Mouse (Mus musculus): ENCODE data around the gene Cd68.
A peak's percentile ranks its signal among the peaks of the same experiment; 100 is the strongest.

The Cd68 gene

DNA sequence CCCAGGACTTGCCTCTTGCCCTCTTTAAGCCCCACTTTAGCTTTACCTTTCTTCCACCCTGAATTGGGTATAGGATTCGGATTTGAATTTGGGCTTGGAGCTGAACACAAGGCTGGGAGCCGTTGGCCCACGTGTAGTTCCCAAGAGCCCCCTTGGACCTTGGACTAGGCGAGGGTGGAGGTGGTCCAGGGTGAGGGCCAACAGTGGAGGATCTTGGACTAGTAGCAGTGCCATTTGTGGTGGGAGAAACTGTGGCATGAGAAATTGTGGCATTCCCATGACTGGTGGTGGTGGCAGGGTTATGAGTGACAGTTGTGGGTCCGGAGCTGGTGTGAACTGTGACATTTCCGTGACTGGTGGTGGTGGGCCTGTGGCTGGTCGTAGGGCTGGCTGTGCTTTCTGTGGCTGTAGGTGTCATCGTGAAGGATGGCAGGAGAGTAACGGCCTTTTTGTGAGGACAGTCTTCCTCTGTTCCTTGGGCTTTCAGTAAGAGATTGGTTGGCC lies 444 bp downstream of the Cd68 start:
- peak; percentile 95 for DNase-seq

DNA sequence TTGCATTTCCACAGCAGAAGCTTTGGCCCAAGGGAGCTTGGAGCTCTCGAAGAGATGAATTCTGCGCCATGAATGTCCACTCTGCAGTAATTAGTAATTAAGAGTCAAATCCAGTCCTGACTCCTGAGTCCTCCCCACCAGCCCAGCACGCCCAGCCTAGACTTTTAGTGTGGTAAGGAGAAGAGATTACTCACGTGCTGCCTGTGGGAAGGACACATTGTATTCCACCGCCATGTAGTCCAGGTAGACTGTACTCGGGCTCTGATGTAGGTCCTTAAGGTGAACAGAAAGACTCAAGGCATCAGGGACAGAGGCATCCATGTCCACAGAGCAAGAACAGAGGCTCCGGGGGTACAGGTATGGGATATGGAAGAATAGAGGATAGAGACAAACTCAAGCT lies 1.1 kb downstream of the Cd68 start:
- DNase-seq: peak; percentile 92

DNA sequence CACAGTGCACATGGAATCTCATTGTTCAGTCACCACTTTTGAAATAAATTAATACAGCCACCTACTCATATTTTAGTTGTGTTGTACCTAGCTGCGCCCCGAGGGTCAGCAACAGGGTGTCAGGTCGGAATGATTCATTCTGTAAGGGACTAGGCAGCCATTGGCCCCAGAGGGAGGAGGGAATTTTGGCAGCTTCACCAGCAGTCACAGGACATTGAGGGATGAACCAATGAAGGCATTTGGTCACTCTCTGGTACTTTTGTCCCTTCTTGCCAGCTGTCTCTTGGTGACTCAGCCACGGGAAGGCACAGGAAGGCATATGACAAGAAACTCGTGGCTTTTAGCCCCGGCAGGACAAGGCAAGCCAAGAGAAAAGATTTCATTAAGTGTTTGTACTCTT lies 2.2 kb downstream of the Cd68 start:
- peak; percentile 97 for DNase-seq

DNA sequence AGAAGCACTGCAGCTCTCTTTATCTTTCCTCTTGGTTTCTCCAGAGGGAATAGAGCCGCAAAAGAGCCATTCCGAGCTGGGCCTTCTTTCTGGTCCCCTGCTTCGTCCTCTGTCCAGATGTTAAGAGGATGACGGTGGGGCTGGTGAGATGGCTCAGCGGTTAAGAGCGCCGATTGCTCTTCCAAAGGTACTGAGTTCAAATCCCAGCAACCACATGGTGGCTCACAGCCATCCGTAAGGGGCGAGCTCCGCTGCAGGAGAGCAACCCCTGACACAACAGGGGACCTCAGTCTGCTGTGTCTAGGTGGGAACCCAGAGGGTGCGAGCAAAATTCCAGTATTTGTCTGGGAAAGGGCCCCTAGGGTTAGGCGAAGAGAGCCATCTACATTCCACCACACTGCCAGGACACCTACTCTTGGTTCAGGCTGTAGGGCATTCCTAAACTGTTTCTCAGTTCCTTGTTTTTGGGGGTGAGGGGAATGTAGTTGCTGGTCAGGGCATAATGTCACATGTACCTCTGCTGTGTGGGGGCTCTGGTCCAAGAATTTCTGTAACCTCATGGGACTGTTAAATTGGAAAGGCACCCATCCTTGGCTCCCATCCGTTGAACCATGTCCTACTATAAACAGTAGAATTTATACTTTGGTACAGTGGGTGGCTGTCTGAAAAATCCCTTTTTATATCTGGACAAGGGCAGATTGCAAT lies 2.8 kb downstream of the Cd68 start:
- DNase-seq: no peak

DNA sequence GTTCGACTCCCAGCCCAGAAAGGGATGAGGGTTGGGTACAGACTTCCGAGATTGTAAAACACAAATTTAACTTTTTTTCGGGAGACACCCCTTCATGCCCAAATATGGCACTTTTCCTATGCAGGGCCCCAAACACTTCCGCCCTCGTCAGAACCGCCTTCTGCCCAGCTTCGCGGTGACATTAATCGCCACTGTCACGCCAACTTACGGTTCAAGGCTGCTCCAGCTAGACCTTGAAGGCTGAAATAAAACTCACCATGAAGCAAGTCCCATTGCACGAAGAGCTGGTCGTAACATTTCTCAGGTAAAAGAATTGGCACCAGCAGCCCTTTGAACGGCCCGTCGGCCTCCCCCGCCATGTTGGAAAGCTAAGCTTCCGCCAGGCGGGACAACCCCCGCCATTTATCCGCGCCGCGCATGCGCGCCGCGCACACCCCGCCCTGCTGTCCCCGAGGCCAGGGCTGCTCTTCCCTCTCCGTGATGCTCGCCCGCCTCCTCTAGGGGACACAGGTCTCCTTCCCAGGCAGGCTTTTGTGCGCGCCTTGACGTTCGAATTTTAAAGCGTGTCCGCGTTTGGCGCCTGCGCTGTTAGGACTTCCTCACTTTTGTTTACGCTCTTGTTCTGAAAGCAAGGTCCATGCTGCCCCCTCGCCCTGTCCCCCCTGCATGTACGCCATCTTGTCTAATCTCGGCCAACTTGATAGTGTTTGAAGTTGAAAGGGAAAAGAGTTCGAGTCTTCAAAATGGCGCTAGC lies 3.6 kb downstream of the Cd68 start, which contains the start of gene Mpdu1:
Mpdu1 (minus strand) TSS at position 430 of the 754 bp plus-strand sequence.
- DNase-seq: peak; percentile 100

DNA sequence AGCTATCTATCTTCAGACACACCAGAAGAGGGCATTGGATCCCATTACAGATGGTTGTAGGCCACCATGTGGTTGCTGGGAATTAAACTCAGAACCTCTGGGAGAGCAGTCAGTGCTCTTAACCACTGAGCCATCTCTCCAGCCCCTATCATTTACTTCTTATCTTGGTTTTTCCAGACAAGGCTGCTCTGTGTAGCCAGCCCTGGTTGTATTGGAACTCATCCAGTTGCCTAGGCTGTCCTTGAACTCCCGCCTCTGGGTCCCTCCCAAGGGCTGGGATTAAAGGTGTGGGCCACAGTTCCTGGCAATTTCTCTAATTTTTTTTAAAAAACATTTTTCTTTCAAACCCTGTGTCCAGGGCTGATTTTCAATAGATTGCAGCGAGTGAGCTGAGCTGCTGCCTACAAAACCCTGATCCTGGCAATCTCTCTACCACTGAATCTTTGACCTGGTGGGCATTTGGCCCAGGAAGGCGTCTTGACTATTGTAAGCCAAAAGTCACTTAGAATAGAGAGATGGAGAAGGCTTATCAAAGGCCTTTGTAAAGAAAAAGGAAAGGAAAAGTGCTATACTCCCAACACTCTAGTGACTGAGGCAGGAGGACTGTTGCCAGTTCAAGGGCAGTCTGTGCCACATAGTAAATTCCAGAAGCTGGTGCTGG lies 4.6 kb downstream of the Cd68 start:
- peak; percentile 94 for DNase-seq

DNA sequence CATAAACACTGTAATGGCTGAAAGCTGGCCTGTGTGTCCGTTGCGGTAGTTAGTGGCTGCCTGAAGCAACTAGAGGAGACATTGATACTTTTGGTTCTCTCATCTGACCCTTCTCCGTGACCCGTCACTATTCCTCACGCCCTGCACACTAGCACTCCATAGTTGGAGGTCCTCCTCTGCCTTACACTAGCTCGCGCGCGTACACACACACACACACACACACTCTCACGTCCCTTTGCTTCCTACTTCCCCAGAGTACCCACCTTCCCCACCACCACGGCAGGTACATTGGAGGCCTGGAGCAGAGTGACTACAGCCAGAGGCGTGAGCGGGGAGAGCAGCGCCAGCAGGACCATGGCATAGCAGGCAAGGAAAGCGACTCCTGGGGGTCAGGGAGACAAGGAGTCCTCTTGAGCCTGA lies 8.5 kb downstream of the Cd68 start:
- peak; percentile 91 for DNase-seq

DNA sequence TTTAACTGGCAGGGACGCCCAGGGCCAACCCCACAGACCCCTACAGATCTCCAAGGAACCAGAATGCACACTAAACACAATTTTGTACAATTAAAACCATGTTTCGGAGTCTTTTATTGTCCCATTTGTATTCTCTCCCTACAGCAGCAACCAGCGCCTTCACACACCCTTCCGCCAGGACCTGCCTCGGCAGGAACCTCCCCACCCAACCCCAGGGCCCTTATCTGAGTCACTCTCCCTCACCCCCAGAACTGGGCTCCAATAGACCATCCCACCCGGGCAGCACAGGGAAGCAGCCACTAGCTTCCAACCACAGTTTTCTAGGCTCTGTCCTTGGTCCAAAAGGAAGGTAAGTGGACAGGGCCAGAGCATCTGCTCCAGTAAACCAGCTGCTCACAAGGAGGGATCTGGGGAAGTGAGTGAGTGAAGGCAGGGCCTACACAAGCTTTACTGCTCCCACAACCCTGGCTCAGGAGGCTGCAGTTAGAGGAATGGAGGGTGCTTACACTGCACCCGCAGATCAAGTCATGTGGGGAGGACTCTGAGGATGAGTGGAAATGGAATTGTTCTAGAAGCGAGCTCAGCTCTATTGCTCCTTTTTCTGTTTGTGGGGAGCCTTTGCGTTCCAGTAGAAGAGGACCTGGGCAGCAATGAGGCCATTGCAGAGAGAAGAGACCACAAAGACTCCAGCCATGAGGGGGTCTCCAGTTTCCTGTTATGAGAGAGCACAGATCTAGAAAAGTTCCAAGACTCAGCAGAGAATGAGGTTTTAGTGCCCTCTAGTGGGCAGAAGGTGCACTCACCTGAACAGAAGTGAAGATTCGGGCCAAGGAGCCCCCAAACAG lies 9.1 kb downstream of the Cd68 start:
- DNase-seq: peak; percentile 91

DNA sequence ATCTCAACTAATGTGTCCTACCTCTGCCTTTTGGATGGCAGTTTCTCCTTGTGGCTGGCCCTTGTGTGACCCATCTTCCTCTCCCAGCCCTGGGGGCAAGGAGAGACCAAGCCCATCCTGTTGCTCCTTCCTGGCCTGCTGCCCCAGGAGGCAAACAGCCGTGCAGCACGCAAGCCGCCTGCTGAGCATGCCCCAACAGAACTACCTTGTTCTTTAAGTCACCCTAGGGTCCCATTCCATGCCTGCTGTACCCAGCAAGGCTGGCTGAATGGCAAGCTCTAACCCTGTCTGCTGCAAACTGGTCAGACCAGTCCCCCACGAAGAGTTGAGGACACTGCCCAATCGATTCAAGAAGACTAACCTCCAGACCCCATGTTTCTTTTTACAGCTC lies 9.9 kb downstream of the Cd68 start:
- no peak for DNase-seq

DNA sequence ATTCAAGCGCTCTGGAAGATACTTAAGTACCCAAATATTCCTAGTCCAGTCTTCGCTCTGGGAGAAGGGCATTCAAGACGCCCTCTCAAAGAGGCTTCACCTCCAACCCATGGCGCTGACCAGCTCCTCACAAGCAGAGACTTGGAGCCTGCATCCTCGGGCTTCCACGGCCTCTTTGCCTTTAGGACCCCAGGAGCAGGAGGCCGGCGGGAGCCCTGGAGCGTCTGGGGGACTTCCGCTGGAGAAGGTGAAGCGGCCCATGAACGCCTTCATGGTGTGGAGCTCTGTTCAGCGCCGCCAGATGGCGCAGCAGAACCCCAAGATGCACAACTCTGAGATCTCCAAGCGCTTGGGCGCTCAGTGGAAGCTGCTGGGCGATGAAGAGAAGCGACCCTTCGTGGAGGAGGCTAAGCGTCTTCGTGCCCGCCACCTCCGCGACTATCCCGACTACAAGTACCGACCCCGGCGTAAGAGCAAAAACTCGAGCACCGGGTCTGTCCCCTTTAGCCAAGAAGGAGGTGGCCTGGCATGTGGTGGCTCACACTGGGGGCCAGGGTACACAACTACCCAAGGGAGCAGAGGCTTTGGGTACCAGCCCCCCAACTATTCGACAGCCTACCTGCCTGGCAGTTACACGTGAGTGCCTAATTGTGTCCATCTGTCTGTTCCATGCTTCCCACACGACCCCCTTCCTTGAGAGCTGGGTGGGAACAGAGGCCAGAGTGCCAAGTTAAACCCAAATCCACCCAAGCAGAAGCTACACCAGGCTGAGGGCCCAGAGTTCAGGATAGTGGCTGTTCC lies 10.5 kb downstream of the Cd68 start, which contains the start of gene Sox15:
Sox15 (plus strand) TSS at position 51 of the 801 bp plus-strand sequence.
- peak; percentile 94 for DNase-seq

DNA sequence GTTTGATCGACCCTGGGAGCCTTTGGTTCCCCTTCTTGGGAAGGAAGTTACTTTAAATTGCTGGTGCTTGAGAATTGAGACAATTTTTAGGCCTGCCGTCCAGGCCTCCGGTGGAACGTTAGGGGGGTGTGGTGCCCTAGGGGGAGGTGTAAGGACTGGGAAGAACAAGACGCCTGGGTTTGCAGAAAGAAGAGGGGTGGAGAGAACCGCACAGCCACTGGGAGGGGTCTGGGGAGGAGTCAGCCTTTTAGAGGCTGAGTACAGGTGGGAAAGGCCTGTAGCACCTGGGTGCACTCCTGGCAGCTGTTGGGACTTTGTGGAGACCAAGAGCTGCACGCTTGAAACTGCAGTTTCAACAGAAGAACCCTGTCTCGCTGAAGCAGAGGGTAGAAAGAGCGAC lies 11.2 kb downstream of the Cd68 start:
- peak; percentile 88 for DNase-seq

DNA sequence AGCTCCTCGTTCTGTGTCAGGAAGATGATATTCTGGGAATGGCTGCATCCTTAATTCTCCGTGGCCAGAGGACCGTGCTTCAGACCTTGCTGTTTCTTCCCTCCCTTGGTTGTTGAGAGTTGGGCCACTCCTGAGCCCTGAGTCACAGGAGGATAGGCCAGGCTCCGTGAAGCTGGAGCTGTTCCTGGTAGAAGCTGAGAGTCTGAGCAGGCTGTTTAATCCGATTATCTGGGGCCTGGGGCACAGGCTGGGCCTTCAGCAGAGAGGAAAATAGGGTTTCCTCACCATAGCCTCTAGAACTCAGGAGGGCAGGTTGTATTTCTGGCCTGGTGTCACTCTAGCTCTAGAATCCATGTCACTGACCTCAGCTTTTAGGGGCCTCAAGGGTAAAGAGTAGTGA lies 12.6 kb downstream of the Cd68 start:
- peak; percentile 79 for DNase-seq

DNA sequence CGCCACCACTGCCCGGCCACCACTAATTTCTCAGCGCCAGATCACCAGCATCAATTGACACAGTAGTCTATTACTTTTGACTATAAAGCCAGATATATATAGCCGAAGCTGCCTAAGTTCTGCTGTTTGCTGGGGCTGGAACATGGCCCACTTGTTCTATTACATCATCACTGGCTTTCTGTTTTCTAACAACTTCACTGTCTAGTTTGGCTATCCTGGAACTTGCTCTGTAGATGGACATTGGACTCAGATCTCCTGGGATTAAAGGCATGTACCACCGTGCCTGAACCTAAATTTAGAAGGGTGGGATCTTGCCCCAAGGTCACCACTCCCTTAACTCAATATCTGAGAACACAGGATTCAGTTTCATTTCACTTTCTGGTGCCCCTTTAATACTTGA lies 20.1 kb downstream of the Cd68 start:
- no peak for DNase-seq

DNA sequence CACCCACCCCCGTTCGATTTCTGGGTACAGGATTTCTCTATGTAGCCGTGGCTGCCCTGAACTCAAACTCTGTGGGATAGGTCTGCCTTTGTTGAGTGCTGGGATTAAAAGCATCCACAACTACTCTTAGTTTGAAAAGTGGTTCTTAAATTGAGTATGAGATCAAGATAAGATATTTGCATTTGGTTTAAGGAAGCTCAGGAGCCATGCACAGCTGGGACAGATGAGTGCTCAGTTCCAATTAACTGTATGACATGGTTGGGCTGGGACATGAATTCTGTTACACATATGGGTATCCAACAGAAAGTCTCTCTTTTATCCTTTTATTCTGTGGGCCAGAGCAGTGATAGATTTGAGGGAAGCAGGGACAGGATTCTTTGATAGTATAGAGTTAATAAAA lies 30.5 kb downstream of the Cd68 start:
- DNase-seq: no peak

DNA sequence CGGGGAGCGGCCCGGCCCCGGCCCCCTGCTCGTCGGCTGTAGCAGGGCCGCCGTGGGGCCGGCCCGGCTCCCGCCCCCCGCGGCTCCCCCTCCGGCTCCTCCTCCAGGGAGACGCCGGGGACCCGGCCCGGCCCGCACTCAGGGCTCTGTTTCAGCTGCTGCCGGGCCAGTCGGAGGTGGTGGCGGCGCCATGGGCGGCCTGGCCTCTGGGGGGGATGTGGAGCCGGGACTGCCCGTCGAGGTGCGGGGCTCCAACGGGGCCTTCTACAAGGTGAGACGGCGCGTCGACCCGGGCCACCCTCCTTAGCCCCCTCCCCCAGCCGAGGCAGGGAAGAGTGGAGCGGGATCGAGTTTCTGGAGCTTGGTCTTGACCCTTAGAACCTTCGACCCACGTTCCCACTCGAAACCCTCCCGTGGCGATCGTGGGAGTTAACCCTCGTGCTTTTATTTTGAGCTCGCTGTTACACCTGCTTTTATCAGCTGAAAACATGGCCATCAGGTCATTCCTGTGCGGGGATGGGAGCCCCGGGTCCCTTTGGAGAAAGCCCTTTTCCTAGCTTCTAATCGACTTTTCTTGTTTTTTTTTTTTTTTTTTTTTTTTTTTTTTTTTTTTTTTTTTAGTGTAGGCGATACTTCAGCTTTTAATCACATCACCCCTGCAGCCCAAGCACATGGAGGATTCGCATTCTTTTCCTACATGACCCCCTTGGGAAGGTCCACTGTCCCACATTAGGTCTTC lies 32.7 kb downstream of the Cd68 start:
- peak; percentile 98 for DNase-seq

DNA sequence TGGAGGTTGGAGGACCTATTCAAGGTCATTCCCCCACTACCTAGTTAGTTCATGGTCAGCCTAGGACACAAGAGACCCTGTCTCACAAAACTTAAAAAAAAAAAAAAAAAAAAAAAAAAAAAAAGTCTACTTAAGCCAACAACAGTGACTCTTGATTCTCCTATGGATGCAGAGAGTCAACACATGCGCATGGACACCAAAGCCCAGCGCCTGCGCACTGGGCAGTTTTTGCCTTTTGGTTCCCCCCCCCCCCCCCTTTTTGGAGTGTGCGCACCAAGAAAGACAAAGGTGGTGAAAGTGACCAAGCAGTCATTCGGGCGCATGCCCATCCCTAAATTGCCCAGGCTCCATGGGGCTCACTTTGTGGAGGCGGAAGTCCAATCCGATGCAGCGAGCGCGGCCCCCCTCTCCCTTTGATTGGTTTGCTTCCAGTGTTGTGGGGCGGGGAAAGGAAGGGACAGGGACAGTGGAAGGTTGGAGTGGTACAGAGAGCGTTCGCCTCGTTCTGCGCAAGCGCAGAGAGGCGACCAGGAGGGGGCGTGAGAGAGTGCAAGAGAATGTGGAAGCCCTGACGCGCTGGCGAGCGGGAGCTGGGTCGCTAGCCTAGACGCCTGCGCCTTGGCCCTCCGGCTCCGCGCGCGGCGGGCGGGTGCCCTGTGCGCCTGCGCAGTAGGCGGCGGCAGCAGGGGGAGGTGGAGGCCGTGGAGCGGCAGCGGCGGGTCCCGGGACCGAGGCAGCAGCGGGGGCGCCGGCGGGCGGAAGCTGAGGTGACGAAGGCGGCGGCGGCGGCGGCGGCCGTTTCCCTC lies 33.5 kb downstream of the Cd68 start, which contains the start of gene Fxr2:
Fxr2 (plus strand) TSS at position 707 of the 806 bp plus-strand sequence.
- peak; percentile 100 for DNase-seq

DNA sequence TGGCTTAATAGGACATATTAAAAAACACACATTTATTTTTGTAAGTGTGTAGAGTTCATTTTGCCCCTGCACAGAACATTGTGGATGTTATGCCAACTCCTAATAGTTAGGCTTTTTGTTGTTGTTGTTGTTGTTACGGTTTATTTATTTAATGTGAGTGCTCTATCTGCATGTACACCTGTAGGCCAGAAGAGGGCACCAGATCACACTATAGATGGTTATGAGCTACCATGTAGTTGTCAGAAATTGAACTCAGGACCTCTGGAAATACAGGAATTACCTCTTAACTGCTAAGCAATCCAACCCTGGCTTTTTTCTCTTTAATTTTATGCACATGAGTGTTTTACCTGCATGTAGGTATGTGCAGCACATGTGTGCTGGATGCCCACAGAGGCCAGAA lies 36.2 kb downstream of the Cd68 start:
- no peak for DNase-seq

DNA sequence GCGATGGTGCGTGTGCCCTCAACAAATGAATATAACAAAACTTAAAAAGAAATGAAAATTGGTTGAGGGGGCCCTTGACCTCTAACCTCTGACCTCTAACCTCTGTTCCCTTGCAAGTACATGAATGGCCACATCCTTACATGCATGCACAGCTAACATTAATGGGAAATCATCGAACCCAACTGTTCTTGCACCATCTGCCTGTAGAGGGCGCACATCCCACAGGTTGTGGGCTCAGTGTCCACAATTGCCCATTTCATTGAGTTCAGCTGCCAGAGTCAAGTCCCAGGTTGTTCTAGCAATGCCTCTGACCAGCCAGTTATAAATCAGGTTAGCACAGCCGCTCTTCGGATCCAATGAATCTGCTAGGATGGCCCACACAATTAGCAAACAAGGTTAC lies 37.7 kb downstream of the Cd68 start:
- peak; percentile 94 for DNase-seq

DNA sequence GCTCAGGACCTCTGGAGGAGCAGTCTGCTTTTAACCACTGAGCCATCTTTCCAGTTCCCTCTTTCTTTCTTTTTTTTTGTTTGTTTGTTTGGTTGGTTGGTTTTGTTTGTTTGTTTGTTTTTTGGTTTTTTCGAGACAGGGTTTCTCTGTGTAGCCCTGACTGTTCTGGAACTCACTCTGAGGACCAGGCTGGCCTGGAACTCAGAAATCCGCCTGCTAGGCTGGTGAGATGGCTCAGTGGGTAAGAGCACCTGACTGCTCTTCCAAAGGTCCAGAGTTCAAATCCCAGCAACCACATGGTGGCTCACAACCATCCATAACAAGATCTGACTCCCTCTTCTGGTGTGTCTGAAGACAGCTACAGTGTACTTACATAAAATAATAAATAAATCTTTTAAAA lies 41.6 kb downstream of the Cd68 start:
- peak; percentile 55 for DNase-seq

DNA sequence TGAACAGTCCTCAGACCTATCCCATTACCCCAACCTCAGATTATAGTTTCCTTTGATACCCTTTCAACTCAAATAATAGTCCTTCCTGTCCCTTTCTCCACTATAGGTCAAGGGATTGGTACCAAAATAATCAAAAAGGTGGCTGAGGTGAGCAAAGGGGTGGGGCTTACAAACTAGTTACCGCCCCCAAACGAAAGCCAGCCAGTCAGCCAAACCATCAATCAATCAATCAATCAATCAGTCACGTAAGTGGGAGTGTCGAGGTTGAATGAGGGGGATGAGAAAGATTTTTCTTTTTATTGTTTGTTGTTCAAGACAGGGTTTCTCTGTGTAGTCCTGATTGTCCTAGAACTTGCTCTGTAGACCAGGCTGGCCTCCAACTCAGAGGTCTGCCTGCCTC lies 42.9 kb downstream of the Cd68 start:
- no peak for DNase-seq

Measured in heart, adult 11 months (tissue).